Mouse (Mus musculus) G1E-ER4 (cell line): ENCODE measurements around the gene Hdac9. TPM values are rescaled to one million over a fixed set of nuclear protein-coding genes. Genes with fewer than 3 reads are reported as not detected.

Experiments used
- GATA1 ChIP-seq: IDR thresholded peaks from one replicate; pipeline ENCODE4 v1.8.0; 2012; ENCODE audit warnings: low read length, inconsistent platforms
- polyA plus RNA-seq: library from polyadenylated mRNA; stranded (reverse); fragments of >175 nt; gene quantifications from 2 replicates; pipeline ENCODE4 v1.2.3, GENCODE M21; 2012

The Hdac9 gene
- polyA plus RNA-seq, 1 experiment = 0.14 TPM

GRCm38 (mm10) chr12:34305453-34305852, 611.4 kb downstream of the Hdac9 start:
- no peak for TF ChIP-seq GATA1

- no peak for TF ChIP-seq GATA1
Measured at GRCm38 (mm10) chr12:34292346-34292745, 624.5 kb downstream of the Hdac9 start.

GRCm38 (mm10) chr12:34287218-34287617, 629.7 kb downstream of the Hdac9 start:
- TF ChIP-seq GATA1 = no peak

- TF ChIP-seq GATA1 = no peak
Measured at GRCm38 (mm10) chr12:34284888-34285287, 632.0 kb downstream of the Hdac9 start.

- no peak for TF ChIP-seq GATA1
Measured at GRCm38 (mm10) chr12:34284396-34284795, 632.5 kb downstream of the Hdac9 start.

GRCm38 (mm10) chr12:34278822-34279221, 638.1 kb downstream of the Hdac9 start:
- no peak for TF ChIP-seq GATA1

- no peak for TF ChIP-seq GATA1
Measured at GRCm38 (mm10) chr12:34273816-34274215, 643.1 kb downstream of the Hdac9 start.

GRCm38 (mm10) chr12:34270096-34270495, 646.8 kb downstream of the Hdac9 start:
- no peak for TF ChIP-seq GATA1

- no peak for TF ChIP-seq GATA1
Measured at GRCm38 (mm10) chr12:34269472-34270040, 647.3 kb downstream of the Hdac9 start.

- TF ChIP-seq GATA1 = no peak
Measured at GRCm38 (mm10) chr12:34259651-34260050, 657.2 kb downstream of the Hdac9 start.

GRCm38 (mm10) chr12:34249160-34249559, 667.7 kb downstream of the Hdac9 start:
- TF ChIP-seq GATA1 = no peak

GRCm38 (mm10) chr12:34248193-34249121, 668.4 kb downstream of the Hdac9 start:
- TF ChIP-seq GATA1 = no peak

- TF ChIP-seq GATA1 = no peak
Measured at GRCm38 (mm10) chr12:34238796-34239195, 678.1 kb downstream of the Hdac9 start.

- TF ChIP-seq GATA1 = no peak
Measured at GRCm38 (mm10) chr12:34231621-34232150, 685.2 kb downstream of the Hdac9 start.

GRCm38 (mm10) chr12:34224505-34224904, 692.4 kb downstream of the Hdac9 start:
- TF ChIP-seq GATA1 = peak; percentile 53

GRCm38 (mm10) chr12:34221014-34221413, 695.9 kb downstream of the Hdac9 start:
- TF ChIP-seq GATA1 = peak; percentile 90
